Mouse (Mus musculus) kidney, embryonic 14.5 days (tissue): ENCODE data around the gene Nek5. TPM values are rescaled to one million over a fixed set of nuclear protein-coding genes. Genes with fewer than 3 reads are reported as not detected.

Experiments
- ATAC-seq: fragments of 200-750 bp; cut with Nextera tagmentation; 2 replicates; pipeline ENCODE4 v1.8.0; 2017; ENCODE audit warnings: moderate number of reproducible peaks, mild to moderate bottlenecking, moderate TSS enrichment, moderate library complexity; ENCODE audit not compliant: low FRiP score, low TSS enrichment
- H3K27ac ChIP-seq: fragments of 300-500 bp; sonication (generic); 2 replicates; pipeline ENCODE4 v1.5.1; 2014; ENCODE audit warnings: low read depth, mild to moderate bottlenecking, low read length, moderate library complexity, mixed read lengths
- H3K27me3 ChIP-seq: fragments of 300-500 bp; sonication (generic); 2 replicates; pipeline ENCODE4 v1.6.1; 2014; ENCODE audit warnings: mild to moderate bottlenecking, low read length; ENCODE audit not compliant: control insufficient read depth, insufficient read depth
- H3K36me3 ChIP-seq: fragments of 300-500 bp; sonication (generic); 2 replicates; pipeline ENCODE4 v1.6.1; 2014; ENCODE audit warnings: low read length, mixed read lengths; ENCODE audit not compliant: control insufficient read depth, insufficient read depth
- H3K4me1 ChIP-seq: fragments of 300-500 bp; sonication (generic); 2 replicates; pipeline ENCODE4 v1.6.1; 2014; ENCODE audit warnings: low read length, mixed read lengths; ENCODE audit not compliant: control insufficient read depth, insufficient read depth
- H3K4me2 ChIP-seq: fragments of 300-500 bp; sonication (generic); replicated peaks from 2 replicates; pipeline ENCODE4 v1.6.1; 2014; ENCODE audit warnings: low read depth, mild to moderate bottlenecking, low read length
- H3K4me3 ChIP-seq: fragments of 300-500 bp; sonication (generic); 2 replicates; pipeline ENCODE4 v1.5.1; 2014; ENCODE audit warnings: mild to moderate bottlenecking, low read length
- H3K9ac ChIP-seq: fragments of 300-500 bp; sonication (generic); 2 replicates; pipeline ENCODE4 v1.6.1; 2014; ENCODE audit warnings: low read depth, mild to moderate bottlenecking, low read length, moderate library complexity
- H3K9me3 ChIP-seq: fragments of 300-500 bp; sonication (generic); 2 replicates; pipeline ENCODE4 v1.6.1; 2016; ENCODE audit warnings: low read length; ENCODE audit not compliant: control insufficient read depth
- WGBS: fragments of 180-500 bp; shearing (Covaris S2); extraction: QIAGEN DNeasy Blood & Tissue Kit; methylation state at CpG from one replicate; pipeline ENCODE4 v1.1.7; 2014; 5-methylcytosine and 5-hydroxymethylcytosine counted together
- polyA plus RNA-seq: library from polyadenylated mRNA; unstranded; fragments of >200 nt; fragmentation: Nextera tagmentation; extraction: Ambion mirVana; gene quantifications from 2 replicates; pipeline ENCODE4 v1.2.1, GENCODE M21; 2014

Gene Nek5
- polyA plus RNA-seq: 0.10 TPM in 1 of 2 replicates, not detected in the other

DNA sequence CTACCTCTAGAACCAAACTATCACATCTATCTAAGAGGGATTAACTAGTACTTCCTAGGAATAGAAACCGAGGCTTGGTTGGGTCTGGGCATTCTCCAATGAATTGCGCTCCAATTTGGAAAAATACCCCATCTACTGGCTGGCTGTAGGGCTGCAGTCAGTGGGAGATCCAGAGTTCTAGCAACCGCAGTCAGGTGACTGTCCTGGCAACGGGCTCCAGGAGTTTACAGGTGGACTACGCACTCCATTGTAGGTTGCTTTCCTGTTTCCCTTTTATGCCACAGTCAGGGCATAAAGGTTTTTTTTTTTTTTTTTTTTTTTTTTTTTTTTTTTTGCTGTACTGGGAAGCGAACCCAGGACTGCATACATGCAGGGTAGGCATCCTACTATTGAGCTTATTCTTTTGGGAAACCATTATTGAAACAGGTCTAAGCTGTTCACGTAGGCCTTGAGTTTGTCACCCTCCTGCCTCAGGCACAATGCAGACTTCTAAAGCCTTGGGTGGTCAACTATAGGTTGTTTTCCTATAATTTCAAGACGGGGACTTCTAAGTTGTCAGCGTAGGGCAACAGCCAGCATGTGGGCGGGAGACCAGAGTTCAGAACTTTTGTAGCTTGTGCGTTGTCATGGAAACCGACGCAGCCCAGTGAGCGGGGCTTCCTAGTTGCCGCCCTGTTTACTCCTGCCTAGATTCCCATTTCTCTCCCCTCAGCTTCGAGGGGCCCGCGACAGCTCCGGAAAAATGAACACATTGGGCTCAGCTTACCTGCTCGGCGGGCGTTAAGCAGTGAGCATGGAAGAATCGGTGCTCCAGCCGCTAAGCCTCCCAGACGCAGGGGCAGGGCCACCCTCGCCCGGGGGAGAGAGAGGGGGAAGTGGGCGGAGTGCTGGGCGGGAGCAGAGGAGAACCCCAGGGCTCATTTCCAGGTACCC is at the start of gene Nek5:
TSS of gene Nek5 (minus strand) at position 834 of the 933 bp plus-strand sequence.
- ATAC-seq: peak; percentile 92
- no peak within 1 kb of the TSS for H3K27ac ChIP-seq

DNA sequence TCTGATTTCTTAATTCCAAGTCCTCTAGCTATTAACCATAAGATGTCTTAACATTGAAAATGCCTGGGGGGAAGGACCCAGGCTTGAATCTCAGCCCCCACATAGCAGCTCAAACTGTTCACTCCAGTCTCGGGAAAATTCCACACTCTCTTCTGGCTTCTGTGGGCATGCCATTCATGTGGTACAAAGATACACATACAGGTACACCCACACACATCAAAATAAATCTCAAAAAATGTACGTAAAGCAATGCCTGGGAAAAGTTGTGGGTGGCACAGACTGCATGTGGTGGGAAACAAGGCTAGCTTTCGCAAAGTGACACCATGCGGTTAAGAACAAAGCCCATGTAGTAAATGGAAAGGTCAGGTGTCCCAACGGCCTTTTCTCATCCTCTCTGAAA is 44.3 kb upstream of the Nek5 start:
- ATAC-seq: no peak
- Histone ChIP-seq H3K9ac (no peak overlapping the region), H3K27me3 (no peaks in the 10 kb centered on the region), H3K9me3 (no peaks in the 10 kb centered on the region), H3K36me3 (peaks cover 28% of the 10 kb centered on the region), H3K4me3 (no peak overlapping the region), H3K4me2 (no peak overlapping the region), H3K4me1 (no peaks in the 10 kb centered on the region), H3K27ac (no peak overlapping the region)
- WGBS: 91% methylated on average over 5 of the region's 5 CpGs

More for the DNA sequence above, at the start of gene Nek5:
- H3K27me3 ChIP-seq: no peaks in the 10 kb centered on the region
- H3K4me2 ChIP-seq: peak within 1 kb of the TSS; percentile 79
- H3K4me1 ChIP-seq: no peaks in the 10 kb centered on the region
- H3K9me3 ChIP-seq: no peaks in the 10 kb centered on the region
- H3K4me3 ChIP-seq: peak within 1 kb of the TSS; percentile 54
- peak within 1 kb of the TSS; percentile 37; the same call in 1 of the 2 replicates for H3K9ac ChIP-seq
- 2% methylated on average over 28 of the region's 29 CpGs for WGBS
- H3K36me3 ChIP-seq: peaks cover 11% of the 10 kb centered on the region; the same call in 1 of the 2 replicates

DNA sequence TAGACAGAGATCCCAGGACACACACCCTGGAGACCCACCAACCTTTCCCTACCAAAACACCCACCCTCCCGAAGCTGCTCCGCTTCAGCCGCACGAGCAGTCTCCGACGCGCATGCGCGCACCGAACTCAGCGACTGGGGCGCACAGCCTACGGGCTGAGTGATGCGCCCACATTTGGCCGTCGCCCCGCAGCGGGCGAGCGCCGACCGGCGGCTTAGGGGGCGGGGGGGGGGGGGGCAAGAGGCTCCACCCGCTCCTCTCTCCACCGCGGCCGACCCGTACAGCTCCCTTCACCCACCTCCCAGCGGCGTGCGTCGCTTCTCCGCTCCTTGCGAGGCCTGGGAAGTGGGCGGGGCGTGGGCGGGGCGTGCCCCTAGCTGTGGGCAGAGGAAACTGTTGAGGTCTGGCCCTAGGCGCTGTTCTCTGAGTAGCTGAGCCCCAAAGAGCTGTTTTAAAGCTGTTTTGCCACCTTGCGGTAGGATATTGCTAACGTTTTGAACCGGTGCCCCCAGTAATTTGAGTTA is 41.3 kb upstream of the Nek5 start, which contains the start of gene Nek3:
TSS of gene Nek3 (minus strand) at position 356 of the 524 bp plus-strand sequence.
- WGBS: under 1% methylated on average over 31 of the region's 43 CpGs
- Histone ChIP-seq H3K9ac (peak within 1 kb of the TSS; percentile 57), H3K36me3 (peaks cover 22% of the 10 kb centered on the region), H3K4me2 (peak within 1 kb of the TSS; percentile 64), H3K4me3 (peak within 1 kb of the TSS; percentile 65), H3K9me3 (no peaks in the 10 kb centered on the region), H3K27ac (peak within 1 kb of the TSS; percentile 55; the same call in 1 of the 2 replicates), H3K27me3 (no peaks in the 10 kb centered on the region), H3K4me1 (no peaks in the 10 kb centered on the region)
- peak; percentile 99 for ATAC-seq

DNA sequence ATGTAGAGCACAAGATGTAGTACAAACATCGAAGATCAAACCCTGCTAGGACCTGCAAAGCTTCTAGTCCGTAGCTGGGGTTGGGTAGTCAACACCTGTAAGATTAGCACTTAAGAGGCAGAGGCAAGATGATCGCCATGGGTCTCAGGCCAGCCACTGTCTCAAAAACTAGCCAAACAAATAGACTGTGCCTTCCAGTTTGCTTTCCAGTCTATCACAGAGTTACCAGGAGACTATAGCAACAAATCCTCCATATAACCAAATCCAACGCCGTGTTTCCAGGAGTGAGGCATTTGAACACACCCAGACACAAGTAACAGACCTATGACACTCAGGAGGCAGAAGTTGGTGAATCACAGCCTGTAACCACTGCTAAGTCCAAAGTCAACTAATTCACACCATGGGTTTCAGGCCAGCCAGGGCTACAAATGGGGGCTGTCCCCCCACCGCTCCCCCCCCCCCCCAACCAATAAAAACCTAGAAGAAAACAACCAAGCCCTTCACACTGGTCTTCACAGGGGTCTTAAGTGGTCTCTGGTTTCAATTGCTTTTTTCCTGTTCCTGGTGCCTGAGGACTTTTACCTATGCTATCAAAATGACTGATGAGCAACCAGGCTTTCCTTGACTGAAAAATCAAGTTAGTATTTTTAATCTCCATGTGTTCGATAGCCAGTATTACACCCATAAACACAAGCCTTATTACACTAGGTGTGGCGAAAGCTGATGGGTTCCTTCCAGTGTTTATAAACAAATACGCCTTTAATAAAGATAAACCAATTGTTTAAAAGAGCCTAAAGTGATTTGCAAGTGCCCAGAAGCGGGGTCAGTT is 40.6 kb upstream of the Nek5 start:
- WGBS: 41% methylated on average over 10 of the region's 10 CpGs
- H3K9me3 ChIP-seq: no peaks in the 10 kb centered on the region
- H3K9ac ChIP-seq: peak overlapping the region; percentile 57
- peak overlapping the region; percentile 55; the same call in 1 of the 2 replicates for H3K27ac ChIP-seq
- peak overlapping the region; percentile 64 for H3K4me2 ChIP-seq
- H3K27me3 ChIP-seq: no peaks in the 10 kb centered on the region
- peak; percentile 18 for ATAC-seq
- H3K4me1 ChIP-seq: no peaks in the 10 kb centered on the region
- H3K36me3 ChIP-seq: peaks cover 16% of the 10 kb centered on the region
- H3K4me3 ChIP-seq: peak overlapping the region; percentile 65

DNA sequence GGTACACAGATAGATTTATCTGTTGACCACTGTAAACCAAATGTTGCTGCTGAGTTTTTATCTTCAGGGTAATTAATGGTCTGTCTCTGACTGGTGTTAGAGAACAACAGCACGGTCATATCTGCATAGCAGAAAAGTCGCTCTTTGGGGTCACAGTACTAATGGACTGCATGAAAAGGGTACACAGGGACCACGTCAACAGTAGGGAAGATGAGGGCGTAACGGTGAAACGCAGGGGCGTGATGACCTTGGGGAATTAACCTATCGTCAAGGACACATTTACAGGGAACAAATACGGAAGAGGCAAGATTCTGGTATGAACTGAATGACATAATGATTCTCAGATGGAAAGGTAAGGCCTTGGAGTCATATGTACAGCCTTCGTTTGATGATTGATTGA is 39.6 kb upstream of the Nek5 start:
- 76% methylated on average over 10 of the region's 10 CpGs for WGBS
- Histone ChIP-seq H3K9ac (no peak overlapping the region), H3K9me3 (no peaks in the 10 kb centered on the region), H3K36me3 (peaks cover 11% of the 10 kb centered on the region), H3K27ac (no peak overlapping the region), H3K4me1 (no peaks in the 10 kb centered on the region), H3K27me3 (no peaks in the 10 kb centered on the region), H3K4me3 (no peak overlapping the region), H3K4me2 (no peak overlapping the region)
- ATAC-seq: no peak

DNA sequence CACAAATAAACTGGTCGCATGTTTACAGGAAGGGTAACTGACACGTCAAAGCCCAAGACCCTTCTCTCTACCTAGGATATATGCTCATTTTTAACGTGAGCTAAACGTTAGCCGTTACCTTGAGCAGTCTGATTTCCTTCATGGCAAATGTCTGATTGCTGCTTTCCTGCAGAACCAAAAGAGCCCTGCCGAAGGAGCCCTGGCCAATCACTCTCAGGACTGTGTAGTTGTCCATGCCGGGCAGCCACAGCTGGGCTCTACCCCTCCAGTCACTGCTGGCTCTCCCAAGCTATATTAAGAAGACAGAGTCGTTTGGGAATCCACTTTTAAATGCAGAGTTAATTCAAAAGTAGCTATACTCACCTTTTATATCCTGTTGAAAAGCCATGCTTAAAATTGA is 37.4 kb upstream of the Nek5 start:
- WGBS: 79% methylated on average over 8 of the region's 8 CpGs
- Histone ChIP-seq H3K9ac (no peak overlapping the region), H3K9me3 (no peaks in the 10 kb centered on the region), H3K27ac (no peak overlapping the region), H3K27me3 (no peaks in the 10 kb centered on the region), H3K4me3 (no peak overlapping the region), H3K4me2 (no peak overlapping the region), H3K36me3 (no peaks in the 10 kb centered on the region), H3K4me1 (no peaks in the 10 kb centered on the region)
- ATAC-seq: no peak

DNA sequence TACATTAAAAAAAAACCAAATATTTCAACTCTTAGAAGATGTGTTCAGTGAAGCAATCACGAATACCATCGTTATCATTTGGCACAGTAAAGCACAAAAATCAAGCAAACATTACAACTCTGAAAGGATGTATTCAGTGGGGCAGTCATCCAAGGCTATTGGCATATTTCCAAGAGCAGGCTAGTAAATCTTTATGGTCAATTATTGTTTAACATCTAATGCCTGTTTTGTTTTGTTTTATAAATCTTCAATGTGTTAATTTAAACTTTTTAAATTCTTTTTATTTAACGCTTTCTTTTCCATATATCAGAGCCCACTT is 25.5 kb upstream of the Nek5 start:
- no peak overlapping the region for H3K4me2 ChIP-seq
- H3K9ac ChIP-seq: no peak overlapping the region
- no peaks in the 10 kb centered on the region for H3K9me3 ChIP-seq
- no peak overlapping the region for H3K27ac ChIP-seq
- ATAC-seq: no peak
- no peaks in the 10 kb centered on the region; the same call in 1 of the 2 replicates for H3K36me3 ChIP-seq
- no peaks in the 10 kb centered on the region for H3K27me3 ChIP-seq
- no peaks in the 10 kb centered on the region for H3K4me1 ChIP-seq
- no peak overlapping the region for H3K4me3 ChIP-seq
- WGBS: 62% methylated on average over 3 of the region's 3 CpGs

DNA sequence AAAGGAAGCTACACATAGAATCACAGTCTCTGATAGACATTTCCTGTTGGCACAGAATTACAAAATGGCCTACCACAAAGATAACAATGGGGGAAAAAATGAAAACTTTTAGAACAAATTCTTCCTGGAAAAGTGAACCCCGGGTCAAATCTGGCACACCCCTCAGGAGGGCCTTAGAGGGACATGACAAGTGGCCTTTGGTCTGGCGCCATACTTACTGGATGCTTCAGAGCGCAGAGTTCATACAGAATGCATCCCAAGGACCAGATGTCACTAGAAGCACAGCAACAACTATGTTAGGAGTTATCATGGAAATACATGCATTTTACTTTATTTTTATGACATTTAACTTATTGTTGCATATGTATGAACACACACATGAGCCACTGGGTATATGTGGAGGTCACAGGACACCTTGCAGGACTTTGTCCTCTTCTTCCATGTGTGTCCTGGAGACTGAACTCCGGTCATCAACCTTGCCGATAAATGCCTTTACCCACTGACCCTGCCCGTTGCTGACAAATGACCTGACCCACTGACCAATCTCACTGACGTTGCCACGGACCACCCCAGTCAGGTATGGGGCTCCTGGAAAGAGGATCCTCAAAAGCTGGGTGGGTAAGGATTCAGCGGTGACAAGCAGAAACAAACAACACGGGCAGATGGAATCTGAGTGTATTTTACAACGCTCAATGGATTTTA is 24.9 kb upstream of the Nek5 start:
- no peak overlapping the region for H3K4me2 ChIP-seq
- no peak for ATAC-seq
- no peak overlapping the region for H3K9ac ChIP-seq
- H3K4me1 ChIP-seq: no peaks in the 10 kb centered on the region
- no peaks in the 10 kb centered on the region for H3K27me3 ChIP-seq
- no peak overlapping the region for H3K27ac ChIP-seq
- no peaks in the 10 kb centered on the region for H3K9me3 ChIP-seq
- 88% methylated on average over 11 of the region's 11 CpGs for WGBS
- H3K4me3 ChIP-seq: no peak overlapping the region
- H3K36me3 ChIP-seq: no peaks in the 10 kb centered on the region; the same call in 1 of the 2 replicates
